Mouse (Mus musculus): ENCODE data around the gene Mmp14. TPM values are rescaled to one million over a fixed set of nuclear protein-coding genes. Genes with fewer than 3 reads are reported as not detected.
A peak's percentile ranks its signal among the peaks of the same experiment; 100 is the strongest.

The Mmp14 gene
- total RNA-seq, 2 experiments from 2014 or later, result 16.5 to 23.6 TPM

DNA sequence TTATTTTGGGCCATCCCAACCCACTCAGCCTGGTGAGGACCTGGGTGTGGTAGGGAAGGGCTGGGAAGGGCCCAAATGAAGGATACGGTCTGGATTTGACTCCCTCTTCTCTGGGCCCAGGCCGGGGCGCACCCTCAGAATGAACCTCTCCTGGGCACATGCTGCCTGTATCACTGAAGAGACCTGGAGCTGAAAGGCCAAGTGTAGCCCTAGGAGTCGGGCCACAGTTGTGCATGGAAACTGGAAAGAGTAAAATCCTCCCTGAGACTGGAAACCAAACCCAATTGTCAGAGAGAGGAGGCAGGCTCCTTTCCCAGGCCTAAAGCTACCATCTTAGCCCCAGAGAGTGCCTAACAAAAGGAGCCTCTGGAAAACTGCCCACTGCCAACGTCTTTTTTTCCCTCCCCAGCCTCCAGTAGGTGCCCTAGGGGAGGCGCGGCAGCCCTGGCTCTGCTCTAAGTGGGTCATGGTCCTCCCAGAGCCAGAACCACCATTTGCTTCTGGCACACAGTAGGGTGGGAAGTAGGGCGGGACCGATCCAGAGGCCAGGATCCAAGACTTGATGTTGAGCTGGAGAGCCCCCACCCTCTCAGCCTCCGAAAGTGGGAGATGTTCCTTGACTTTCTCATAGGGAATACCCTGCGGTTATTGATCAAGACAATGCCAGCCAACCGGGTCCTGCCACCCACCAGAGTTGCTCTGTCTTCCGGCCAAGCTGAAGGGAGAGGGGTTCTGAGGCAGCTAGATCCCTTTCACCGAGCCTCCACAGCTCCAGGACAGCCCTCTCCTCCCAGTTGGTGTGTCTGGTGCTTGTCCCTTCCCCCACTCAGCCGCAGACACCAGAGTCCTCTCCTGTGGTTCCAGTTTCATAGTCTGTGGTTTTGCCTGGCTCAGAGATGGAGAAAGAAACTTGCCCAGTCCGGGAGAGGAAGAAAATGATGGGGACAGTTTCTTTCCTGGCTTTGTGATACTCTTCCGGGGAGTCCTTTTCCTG, 1.7 kb downstream of the Mmp14 start:
- intact Hi-C loops (cut with DNase I), result no loop called here
- DNase-seq (ENCODE audit: low spot score), result no peak

DNA sequence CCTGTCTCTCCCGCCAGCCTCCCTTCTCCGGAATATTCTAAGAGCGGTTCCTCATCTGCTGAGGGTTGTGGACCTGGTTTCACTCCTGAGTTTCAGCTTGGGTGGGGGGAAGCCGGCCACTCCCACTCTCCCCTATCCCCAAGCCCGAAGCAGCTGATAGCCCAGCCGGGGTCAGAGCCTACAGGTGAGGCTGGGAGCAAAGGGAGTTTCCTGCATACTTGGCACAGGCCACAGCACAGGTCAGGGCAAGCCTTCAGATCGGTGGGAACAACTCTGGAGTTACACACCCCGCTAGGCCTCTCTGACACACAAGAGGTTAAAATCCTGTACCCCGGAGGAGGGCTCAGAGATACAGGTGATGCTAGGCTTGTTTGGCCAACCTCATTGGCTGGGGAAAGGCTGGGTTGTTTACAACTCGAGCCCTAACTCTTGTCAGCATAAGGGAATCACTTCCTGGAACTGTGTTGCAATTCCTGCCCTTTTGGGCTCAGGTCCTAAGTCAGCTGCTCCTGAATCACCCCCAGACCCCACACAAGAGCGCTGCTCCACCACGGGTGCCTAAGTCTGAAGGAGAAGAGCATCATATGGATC, 2.6 kb downstream of the Mmp14 start:
- intact Hi-C loops (cut with DNase I), result no loop called here
- DNase-seq (ENCODE audit: low spot score), result no peak

DNA sequence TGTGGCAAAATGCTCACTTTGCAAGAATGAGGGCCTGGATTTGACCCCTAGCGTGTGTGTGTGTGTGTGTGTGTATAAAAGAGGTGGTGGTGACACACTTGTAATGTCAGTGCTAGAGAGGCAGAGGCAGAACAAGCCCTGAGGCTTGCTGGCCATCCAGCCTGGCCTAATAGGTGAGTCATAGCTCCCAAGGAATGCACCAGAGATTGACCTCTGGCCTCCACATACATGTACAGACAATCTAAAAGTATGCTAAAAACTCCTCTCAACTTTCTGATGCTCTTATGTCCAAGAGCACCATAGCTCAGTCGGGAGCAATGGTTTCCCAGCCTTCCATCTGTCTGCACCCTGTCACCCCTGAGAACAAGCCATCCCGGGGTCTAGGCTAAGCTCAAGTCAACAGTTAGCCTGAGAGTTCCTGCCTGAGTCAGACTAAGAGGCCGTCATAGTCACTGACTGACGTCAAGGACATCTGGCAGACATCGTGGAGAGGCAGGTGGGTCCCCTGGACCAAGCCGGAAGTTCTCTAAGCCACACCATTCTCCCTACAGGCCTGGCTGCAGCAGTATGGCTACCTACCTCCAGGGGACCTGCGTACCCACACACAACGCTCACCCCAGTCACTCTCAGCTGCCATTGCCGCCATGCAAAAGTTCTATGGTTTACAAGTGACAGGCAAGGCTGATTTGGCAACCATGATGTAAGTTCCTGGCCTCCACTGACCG, 3.9 kb downstream of the Mmp14 start:
- intact Hi-C loops (cut with DNase I), result no loop called here
- no peak for DNase-seq (ENCODE audit: low spot score)

DNA sequence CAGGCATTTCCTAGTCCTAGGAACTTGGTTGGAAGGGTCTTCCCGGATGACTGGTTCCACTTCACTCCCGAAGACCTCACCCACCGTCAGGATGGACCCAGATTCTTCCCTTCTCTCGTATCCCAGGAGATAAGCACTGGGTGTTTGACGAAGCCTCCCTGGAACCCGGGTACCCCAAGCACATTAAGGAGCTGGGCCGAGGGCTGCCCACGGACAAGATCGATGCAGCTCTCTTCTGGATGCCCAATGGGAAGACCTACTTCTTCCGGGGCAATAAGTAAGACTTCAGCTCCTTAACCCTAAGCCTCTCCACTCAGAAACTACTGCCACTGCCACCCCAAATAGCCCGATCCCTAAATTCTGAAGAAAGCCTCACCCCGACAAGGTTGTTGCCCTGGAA, 7.7 kb downstream of the Mmp14 start:
- DNase-seq (ENCODE audit: low spot score), result no peak
- intact Hi-C loops (cut with DNase I), result no loop called here

DNA sequence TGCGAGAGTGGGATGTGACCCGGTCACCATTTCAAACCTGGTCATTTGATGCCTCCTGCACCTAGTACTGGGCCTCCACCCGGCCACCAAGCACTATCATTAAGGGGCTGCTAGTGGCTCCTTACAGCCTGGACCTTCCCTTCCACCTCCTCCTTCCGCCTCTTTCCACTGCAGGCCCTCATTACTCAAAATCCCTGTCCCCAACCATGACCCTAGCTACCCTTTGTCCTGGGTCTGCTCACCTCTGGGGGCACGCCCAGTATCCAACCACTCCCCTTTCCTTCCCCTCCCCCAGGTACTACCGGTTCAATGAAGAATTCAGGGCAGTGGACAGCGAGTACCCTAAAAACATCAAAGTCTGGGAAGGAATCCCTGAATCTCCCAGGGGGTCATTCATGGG, 8.2 kb downstream of the Mmp14 start:
- intact Hi-C loops (cut with DNase I), result loop anchor here (10.0 kb wide), 1 partner anchor 375 kb away; no protein-coding TSS in a partner anchor

DNA sequence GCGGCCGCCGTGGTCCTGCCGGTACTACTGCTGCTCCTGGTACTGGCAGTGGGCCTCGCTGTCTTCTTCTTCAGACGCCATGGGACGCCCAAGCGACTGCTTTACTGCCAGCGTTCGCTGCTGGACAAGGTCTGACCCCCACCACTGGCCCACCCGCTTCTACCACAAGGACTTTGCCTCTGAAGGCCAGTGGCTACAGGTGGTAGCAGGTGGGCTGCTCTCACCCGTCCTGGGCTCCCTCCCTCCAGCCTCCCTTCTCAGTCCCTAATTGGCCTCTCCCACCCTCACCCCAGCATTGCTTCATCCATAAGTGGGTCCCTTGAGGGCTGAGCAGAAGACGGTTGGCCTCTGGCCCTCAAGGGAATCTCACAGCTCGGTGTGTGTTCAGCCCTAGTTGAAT, 9.1 kb downstream of the Mmp14 start:
- intact Hi-C loops (cut with DNase I), result loop anchor here (10.0 kb wide), 1 partner anchor 376 kb away; no protein-coding TSS in a partner anchor

More for the DNA sequence above, 8.2 kb downstream of the Mmp14 start:
- no peak for DNase-seq (ENCODE audit: low spot score)

DNA sequence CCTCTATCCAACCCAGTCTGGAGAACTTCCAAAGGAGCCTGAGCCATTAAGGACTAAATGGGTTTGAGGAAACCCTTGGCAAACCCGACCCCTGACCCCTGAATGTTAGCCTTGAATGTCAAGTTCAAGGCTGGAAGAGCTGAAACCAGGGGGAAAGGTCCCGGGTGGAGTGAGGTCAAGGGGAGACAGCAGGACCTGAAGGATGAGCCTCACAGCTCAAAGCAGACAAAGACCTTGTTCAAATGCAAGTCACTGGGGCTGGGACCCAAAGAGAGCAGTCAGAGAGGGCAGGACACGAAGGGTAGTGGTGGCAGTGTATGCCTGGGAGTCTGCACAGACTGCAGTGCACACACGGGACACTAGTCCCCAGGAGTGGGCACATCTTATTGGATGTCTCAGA, 10.0 kb downstream of the Mmp14 start:
- no peak for DNase-seq (ENCODE audit: low spot score)
- intact Hi-C loops (cut with DNase I), result loop anchor here (10.0 kb wide), 1 partner anchor 377 kb away; no protein-coding TSS in a partner anchor

More for the DNA sequence above, 9.1 kb downstream of the Mmp14 start:
- DNase-seq (ENCODE audit: low spot score), result no peak

DNA sequence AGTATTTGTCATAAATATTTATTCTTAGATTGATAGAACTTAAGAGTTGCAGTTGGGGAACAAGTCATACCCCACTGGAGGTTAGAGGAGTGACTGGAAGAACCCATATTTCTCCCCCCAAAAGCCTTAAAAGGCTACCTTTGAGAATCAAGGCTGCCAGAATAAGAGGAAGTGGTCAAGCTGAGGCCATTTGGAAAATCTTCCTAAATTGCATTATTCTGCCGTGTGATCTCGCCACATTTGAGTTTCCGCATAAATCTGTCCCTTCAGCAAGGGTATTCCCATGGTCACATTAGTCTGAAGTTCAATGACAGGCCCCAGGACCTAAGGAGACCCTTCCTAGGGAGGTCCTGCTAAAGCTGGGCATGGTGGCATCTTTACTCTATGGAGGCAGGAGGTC, 11.1 kb downstream of the Mmp14 start:
- intact Hi-C loops (cut with DNase I), result loop anchor here (10.0 kb wide), 1 partner anchor 378 kb away; no protein-coding TSS in a partner anchor
- no peak for DNase-seq (ENCODE audit: low spot score)

DNA sequence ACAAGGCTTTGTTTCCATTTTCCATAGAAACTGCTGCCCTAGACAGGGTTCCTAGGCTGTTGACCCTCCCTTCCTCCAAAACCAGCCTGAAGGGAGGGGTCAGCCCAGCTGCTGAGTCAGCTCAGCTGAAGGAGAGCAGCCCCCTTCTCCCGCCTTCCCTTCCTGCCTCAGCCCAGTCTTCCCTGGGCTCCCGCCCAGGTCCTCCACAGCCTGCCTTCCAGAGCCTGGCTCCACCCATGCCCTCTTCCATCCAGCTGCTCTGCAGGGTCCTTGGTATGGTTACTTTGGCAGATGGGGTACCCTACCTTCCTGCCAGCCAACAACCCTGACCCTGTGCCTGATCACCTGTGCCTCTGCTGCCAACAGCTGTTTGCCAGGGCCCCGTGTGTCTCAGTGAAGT, 11.8 kb downstream of the Mmp14 start:
- intact Hi-C loops (cut with DNase I), result loop anchor here (10.0 kb wide), 1 partner anchor 378 kb away; no protein-coding TSS in a partner anchor
- no peak for DNase-seq (ENCODE audit: low spot score)

DNA sequence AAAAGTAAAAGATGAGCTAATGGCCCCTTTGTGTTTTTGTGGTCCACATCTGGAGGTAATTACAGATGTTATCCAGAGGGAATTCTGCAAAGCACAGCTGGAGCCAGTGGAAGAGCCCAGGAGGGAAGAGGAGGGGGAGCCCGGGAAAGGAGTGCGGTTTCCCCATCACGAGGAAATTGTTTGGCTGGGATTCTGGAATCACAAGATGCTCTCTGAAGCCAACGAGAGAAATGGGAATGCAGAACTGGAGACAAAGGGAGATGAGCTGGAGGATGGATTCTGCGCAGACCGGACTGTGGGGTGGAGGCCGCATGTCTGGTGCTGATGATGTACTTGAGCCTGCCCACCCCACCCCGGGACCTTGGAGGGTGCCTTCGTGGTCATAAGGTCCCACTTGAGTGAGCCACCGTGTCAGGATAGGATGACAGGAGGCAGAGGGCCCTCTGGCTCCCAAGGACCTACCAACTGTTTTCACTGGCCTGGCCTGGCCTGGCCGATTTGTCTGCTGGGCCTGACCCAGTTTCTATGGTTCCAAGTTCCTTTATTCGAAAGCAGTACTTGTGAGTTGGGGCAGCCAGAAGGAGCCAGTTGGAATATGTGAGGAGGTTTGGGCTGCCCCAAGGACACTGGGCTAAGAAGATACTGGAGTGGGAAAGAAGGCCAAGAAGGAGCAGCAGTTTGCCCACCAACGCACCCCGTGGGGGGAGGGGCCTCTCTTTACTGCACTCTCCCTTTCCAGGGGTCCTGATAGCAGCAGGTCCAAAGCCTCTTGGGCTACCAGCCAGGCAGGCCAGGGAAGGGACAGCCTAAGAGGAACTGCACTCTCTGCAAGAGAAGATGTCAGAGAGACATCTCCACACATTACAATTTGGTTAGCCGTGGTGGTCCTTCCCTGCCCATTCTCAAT, 12.6 kb downstream of the Mmp14 start:
- intact Hi-C loops (cut with DNase I), result loop anchor here (10.0 kb wide), 1 partner anchor 379 kb away; no protein-coding TSS in a partner anchor
- peak; percentile 62 for DNase-seq (ENCODE audit: low spot score)

DNA sequence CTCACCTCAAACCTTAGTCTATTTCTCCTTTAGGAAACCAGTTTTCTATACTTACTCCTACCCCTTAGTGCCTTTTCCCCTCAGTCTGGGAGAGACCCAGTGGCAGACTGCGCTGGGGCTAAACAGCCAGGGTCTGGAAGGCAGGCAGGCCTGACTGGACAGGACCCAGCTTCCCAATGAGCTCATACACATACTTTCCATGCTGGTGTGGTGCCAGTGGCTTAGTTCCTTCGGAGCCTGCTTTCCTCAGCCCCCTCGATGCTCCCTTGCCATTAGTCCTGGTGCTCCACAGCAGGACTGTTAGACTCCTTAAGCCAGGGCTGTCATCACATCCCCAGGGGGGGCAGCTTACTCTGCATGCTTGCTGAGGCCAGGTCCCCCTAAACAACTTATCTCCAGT, 14.1 kb downstream of the Mmp14 start:
- intact Hi-C loops (cut with DNase I), result loop anchor here (5.0 to 10.0 kb wide), 2 partner anchors 33 to 381 kb away; no protein-coding TSS in a partner anchor
- no peak for DNase-seq (ENCODE audit: low spot score)

DNA sequence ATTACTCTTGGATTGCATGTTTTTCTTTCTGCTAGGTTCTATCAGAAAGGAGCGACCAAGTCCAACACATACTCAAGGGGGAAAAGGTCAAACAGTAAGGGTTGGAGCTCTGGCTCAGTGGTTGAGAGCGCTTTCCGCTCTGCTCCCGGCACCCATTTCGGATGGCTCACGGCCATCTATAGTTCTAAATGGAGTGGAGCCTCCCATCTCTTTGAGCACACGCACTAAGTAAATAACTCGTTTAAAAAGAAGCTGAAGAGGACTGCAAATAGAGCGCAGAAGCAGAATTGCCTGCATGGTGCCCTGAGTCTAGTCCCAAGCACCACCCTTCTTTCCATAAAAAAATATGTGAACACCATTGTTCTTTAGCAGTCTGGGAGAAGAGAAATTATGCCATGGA, 22.2 kb downstream of the Mmp14 start:
- no peak for DNase-seq (ENCODE audit: low spot score)
- intact Hi-C loops (cut with DNase I), result no loop called here

DNA sequence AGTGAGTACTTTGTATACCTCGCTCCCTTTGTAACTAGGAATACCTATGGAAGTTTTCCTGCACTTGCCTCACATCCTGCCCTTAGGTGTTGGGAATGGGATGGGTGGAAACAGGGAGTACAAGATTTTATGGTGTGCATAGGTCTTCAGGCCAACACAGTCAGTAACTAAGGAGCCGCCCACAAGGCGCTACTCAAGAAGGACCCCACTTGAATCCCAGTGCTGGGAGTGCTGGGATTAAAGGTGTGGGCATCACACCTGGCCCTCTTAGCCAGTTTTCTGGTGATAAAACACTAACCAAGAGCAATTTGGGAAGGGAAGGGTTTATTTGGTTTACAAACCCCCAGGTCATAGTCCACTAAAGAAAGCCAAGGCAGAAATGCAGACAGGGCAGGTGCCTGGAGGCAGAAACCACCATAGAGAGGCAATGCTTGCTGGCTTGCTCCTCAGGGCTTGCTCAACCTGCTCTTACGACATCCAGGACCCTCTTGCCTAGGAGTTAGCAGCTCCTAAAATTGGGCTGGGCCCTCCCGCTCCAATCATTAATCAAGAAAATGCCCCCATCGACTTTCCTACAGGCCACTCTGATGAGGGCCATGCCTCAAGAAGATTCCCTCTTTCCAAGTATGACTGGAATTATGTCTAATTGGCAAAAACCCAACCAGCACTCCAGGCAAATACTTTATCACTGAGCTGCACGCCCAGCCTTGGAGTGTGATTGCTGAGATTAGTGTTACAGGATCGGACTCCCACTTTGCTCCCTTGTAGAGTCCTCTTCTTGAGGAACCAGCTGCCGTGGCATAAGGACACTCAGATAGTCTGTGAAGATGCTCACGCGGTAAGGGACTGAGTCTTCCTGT, 23.5 kb downstream of the Mmp14 start:
- intact Hi-C loops (cut with DNase I), result no loop called here
- DNase-seq (ENCODE audit: low spot score), result no peak

DNA sequence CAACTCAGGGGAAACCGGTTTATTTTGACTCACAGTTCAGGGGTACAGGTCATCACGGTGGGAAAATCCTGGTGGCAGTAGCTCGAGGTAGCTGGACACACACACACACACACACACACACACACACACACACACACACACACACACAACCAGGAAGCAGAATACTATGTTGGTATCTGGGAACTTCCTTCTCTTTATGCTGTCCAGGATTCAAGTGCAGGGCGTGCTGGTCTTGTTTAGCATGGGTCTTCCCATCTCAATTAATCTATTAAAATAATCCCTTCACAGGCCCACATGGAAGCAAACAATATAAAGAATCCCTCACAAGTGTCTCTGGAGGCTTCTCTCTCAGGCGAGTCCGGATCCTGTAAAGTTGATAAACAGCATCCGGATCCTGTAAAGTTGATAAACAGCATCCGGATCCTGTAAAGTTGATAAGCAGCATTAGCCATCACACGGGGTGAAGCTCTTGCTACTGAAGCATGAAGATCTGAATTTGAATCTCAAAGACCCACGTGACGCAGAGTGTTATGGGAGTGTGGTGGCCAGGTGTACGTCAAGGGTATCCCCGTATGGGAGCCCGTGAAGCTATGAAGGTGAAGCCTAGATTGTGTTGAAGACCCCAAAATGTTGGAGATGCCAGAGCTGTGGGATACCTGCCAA, 26.6 kb downstream of the Mmp14 start:
- DNase-seq (ENCODE audit: low spot score), result no peak
- intact Hi-C loops (cut with DNase I), result no loop called here

DNA sequence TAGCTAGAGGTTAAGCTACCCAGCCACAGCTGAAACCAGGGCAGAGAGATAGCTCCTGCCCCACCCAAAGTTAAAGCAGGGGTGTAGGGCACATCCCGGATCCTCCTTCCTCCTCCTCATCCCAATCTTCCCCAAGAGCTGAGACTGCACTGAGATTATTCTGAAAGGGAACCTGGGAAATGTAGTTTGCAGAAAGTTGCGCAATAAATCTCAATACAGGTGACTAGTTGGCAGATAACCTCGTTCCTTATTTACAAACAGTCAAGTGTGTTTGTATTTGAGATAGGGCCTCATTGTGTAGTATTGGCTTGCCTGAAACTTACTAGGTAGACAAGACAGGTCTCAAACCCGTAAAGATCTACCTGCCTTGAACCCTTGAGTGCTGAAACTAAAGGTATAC, 30.7 kb downstream of the Mmp14 start:
- intact Hi-C loops (cut with DNase I), result no loop called here
- DNase-seq (ENCODE audit: low spot score), result no peak

DNA sequence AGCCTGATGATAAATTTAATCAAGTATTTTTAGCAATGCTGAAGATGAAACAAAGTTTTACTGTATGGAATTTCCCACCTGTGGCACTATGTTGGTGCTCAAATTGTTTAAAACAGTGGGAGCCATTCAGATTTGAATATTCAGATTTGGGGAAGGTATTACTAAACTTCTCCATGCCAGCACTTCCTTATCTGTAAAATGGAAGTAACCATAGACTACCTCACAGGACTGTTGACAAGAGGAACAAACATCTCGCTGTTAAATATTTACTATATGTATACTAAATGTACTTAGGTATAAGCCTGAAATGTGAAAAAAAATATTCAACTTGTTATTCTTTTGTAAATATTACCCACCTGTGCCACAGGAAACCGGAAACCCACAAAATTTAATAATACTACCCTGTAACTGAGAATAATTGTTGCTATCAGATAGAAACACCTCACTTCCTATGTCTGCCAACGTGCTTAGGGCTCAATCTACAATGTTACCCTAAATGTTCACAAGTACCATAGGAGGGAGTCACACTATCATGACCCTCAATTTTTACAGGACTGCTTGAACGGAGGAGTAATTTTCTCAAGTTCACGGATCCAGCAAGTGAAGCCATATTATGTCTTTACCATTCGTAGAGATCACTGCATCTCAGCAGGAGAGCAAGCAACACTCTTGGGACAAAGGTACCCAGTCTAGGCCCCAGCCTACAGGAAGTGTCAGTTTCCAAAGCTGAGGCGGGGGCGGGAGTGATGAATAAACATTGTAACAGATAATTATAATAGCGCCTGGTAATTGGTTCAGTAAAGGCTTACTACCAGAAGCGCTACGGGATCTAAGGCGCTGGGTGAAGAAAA, 31.9 kb downstream of the Mmp14 start:
- intact Hi-C loops (cut with DNase I), result no loop called here
- no peak for DNase-seq (ENCODE audit: low spot score)

DNA sequence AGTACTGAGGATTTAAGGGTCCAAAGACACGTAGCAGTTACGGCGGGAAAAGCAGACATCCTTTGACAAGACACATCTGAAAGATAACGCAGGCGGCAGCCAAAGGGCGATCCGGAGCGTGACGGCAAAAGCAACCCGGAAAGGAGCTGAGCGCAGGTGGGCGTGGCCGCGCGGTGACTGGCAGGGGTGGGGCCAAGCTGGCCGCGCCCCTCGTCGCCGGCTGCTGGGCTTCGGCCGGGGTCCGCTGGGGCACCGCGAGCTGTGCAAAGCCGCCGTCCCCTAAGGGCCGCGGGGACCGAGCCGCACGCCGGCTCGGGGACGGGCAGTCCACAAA, 32.5 kb downstream of the Mmp14 start, which contains the start of gene Lrp10:
Gene Lrp10 (plus strand): TSS at position 179 of the 334 bp plus-strand sequence.
- peak; percentile 77 for DNase-seq (ENCODE audit: low spot score)
- intact Hi-C loops (cut with DNase I), result no loop called here

Measured in heart, postnatal 25 days (tissue).